Mouse (Mus musculus): ENCODE data around the gene Rnase12.

The Rnase12 gene

GRCm38 (mm10) chr14:51090077-51090781, 32.8 kb upstream of the Rnase12 start:
- peak; percentile 88 for DNase-seq (ENCODE audit: low read depth, low spot score)
- H3K27me3 ChIP-seq (ENCODE audit: control insufficient read depth, insufficient read depth, low read length, poor library complexity, severe bottlenecking): no peaks in the 10 kb centered on the region
- H3K36me3 ChIP-seq (ENCODE audit: control insufficient read depth, insufficient read depth, low read length, poor library complexity, severe bottlenecking): no peaks in the 10 kb centered on the region

- DNase-seq (ENCODE audit: low read depth, low spot score): no peak
- H3K36me3 ChIP-seq (ENCODE audit: control insufficient read depth, insufficient read depth, low read length, poor library complexity, severe bottlenecking): no peaks in the 10 kb centered on the region
- H3K27me3 ChIP-seq (ENCODE audit: control insufficient read depth, insufficient read depth, low read length, poor library complexity, severe bottlenecking): no peaks in the 10 kb centered on the region
Observed at GRCm38 (mm10) chr14:51089674-51090076, 32.2 kb upstream of the Rnase12 start.

GRCm38 (mm10) chr14:51088970-51089673, 31.7 kb upstream of the Rnase12 start:
- H3K27me3 ChIP-seq (ENCODE audit: control insufficient read depth, insufficient read depth, low read length, poor library complexity, severe bottlenecking): no peaks in the 10 kb centered on the region
- DNase-seq (ENCODE audit: low read depth, low spot score): peak; percentile 99
- H3K36me3 ChIP-seq (ENCODE audit: control insufficient read depth, insufficient read depth, low read length, poor library complexity, severe bottlenecking): no peaks in the 10 kb centered on the region

GRCm38 (mm10) chr14:51088166-51088969, 30.9 kb upstream of the Rnase12 start:
- no peaks in the 10 kb centered on the region for H3K36me3 ChIP-seq (ENCODE audit: control insufficient read depth, insufficient read depth, low read length, poor library complexity, severe bottlenecking)
- H3K27me3 ChIP-seq (ENCODE audit: control insufficient read depth, insufficient read depth, low read length, poor library complexity, severe bottlenecking): no peaks in the 10 kb centered on the region
- peak; percentile 84 for DNase-seq (ENCODE audit: low read depth, low spot score)

- H3K27me3 ChIP-seq (ENCODE audit: control insufficient read depth, insufficient read depth, low read length, poor library complexity, severe bottlenecking): no peaks in the 10 kb centered on the region
- H3K36me3 ChIP-seq (ENCODE audit: control insufficient read depth, insufficient read depth, low read length, poor library complexity, severe bottlenecking): no peaks in the 10 kb centered on the region
- DNase-seq (ENCODE audit: low read depth, low spot score): no peak
Observed at GRCm38 (mm10) chr14:51087762-51088161, 30.3 kb upstream of the Rnase12 start.

GRCm38 (mm10) chr14:51085911-51086310, 28.4 kb upstream of the Rnase12 start:
- H3K27me3 ChIP-seq (ENCODE audit: control insufficient read depth, insufficient read depth, low read length, poor library complexity, severe bottlenecking): no peaks in the 10 kb centered on the region
- DNase-seq (ENCODE audit: low read depth, low spot score): no peak
- no peaks in the 10 kb centered on the region for H3K36me3 ChIP-seq (ENCODE audit: control insufficient read depth, insufficient read depth, low read length, poor library complexity, severe bottlenecking)

- Histone ChIP-seq H3K36me3 (ENCODE audit: control insufficient read depth, insufficient read depth, low read length, poor library complexity, severe bottlenecking) (no peaks in the 10 kb centered on the region), H3K27me3 (ENCODE audit: control insufficient read depth, insufficient read depth, low read length, poor library complexity, severe bottlenecking) (no peaks in the 10 kb centered on the region)
- no peak for DNase-seq (ENCODE audit: low read depth, low spot score)
Observed at GRCm38 (mm10) chr14:51085086-51085485, 27.6 kb upstream of the Rnase12 start.

- Histone ChIP-seq H3K27me3 (ENCODE audit: control insufficient read depth, insufficient read depth, low read length, poor library complexity, severe bottlenecking) (no peaks in the 10 kb centered on the region), H3K36me3 (ENCODE audit: control insufficient read depth, insufficient read depth, low read length, poor library complexity, severe bottlenecking) (no peaks in the 10 kb centered on the region)
- DNase-seq (ENCODE audit: low read depth, low spot score): peak; percentile 69
Observed at GRCm38 (mm10) chr14:51083805-51084204, 26.3 kb upstream of the Rnase12 start.

- peak; percentile 82 for DNase-seq (ENCODE audit: low read depth, low spot score)
- Histone ChIP-seq H3K27me3 (ENCODE audit: control insufficient read depth, insufficient read depth, low read length, poor library complexity, severe bottlenecking) (no peaks in the 10 kb centered on the region), H3K36me3 (ENCODE audit: control insufficient read depth, insufficient read depth, low read length, poor library complexity, severe bottlenecking) (no peaks in the 10 kb centered on the region)
Observed at GRCm38 (mm10) chr14:51082599-51083581, 25.4 kb upstream of the Rnase12 start.

GRCm38 (mm10) chr14:51081035-51081434, 23.6 kb upstream of the Rnase12 start:
- no peaks in the 10 kb centered on the region for H3K27me3 ChIP-seq (ENCODE audit: control insufficient read depth, insufficient read depth, low read length, poor library complexity, severe bottlenecking)
- no peak for DNase-seq (ENCODE audit: low read depth, low spot score)
- H3K36me3 ChIP-seq (ENCODE audit: control insufficient read depth, insufficient read depth, low read length, poor library complexity, severe bottlenecking): no peaks in the 10 kb centered on the region

- DNase-seq (ENCODE audit: low read depth, low spot score): no peak
Observed at GRCm38 (mm10) chr14:51079180-51079579, 21.7 kb upstream of the Rnase12 start.

GRCm38 (mm10) chr14:51074335-51074734, 16.9 kb upstream of the Rnase12 start, which contains the start of gene Olfr750:
Olfr750 (minus strand) TSS chr14:51074435.
- Histone ChIP-seq H3K27me3 (ENCODE audit: control insufficient read depth, insufficient read depth, low read length, poor library complexity, severe bottlenecking) (no peaks in the 10 kb centered on the region), H3K36me3 (ENCODE audit: control insufficient read depth, insufficient read depth, low read length, poor library complexity, severe bottlenecking) (no peaks in the 10 kb centered on the region)
- no peak for DNase-seq (ENCODE audit: low read depth, low spot score)

More at GRCm38 (mm10) chr14:51079180-51079579, 21.7 kb upstream of the Rnase12 start:
- Histone ChIP-seq H3K36me3 (ENCODE audit: control insufficient read depth, insufficient read depth, low read length, poor library complexity, severe bottlenecking) (no peaks in the 10 kb centered on the region), H3K27me3 (ENCODE audit: control insufficient read depth, insufficient read depth, low read length, poor library complexity, severe bottlenecking) (no peaks in the 10 kb centered on the region)

GRCm38 (mm10) chr14:51069617-51070016, 12.2 kb upstream of the Rnase12 start:
- Histone ChIP-seq H3K27me3 (ENCODE audit: control insufficient read depth, insufficient read depth, low read length, poor library complexity, severe bottlenecking) (no peaks in the 10 kb centered on the region), H3K36me3 (ENCODE audit: control insufficient read depth, insufficient read depth, low read length, poor library complexity, severe bottlenecking) (no peaks in the 10 kb centered on the region)
- DNase-seq (ENCODE audit: low read depth, low spot score): peak; percentile 80

GRCm38 (mm10) chr14:51068956-51069355, 11.5 kb upstream of the Rnase12 start:
- DNase-seq (ENCODE audit: low read depth, low spot score): no peak
- no peaks in the 10 kb centered on the region for H3K27me3 ChIP-seq (ENCODE audit: control insufficient read depth, insufficient read depth, low read length, poor library complexity, severe bottlenecking)
- no peaks in the 10 kb centered on the region for H3K36me3 ChIP-seq (ENCODE audit: control insufficient read depth, insufficient read depth, low read length, poor library complexity, severe bottlenecking)
